Mouse (Mus musculus) left cerebral cortex, postnatal 10 days (tissue): ENCODE results near the gene Tacc3. TPM values are rescaled to one million over a fixed set of nuclear protein-coding genes. Genes with fewer than 3 reads are reported as not detected.

Source experiments
- DNase-seq, 2 experiments: peaks; one replicate each; pipeline ENCODE4 v3.0.0; 2021 to 2022; ENCODE audit warnings: low spot score in 2 of 2, mixed read lengths in 1 of 2; ENCODE audit errors: extremely low spot score in 1 of 2
- intact Hi-C: fragments of 180-260 bp; cut with DNase I; formaldehyde crosslinking; loops from one replicate; pipeline ENCODE4 v1.15.1; 2025
- total RNA-seq, 2 experiments: library from RNA; stranded (reverse); gene quantifications; 2 replicates each; pipeline ENCODE4 v1.2.3; 2021

Tacc3 gene
- total RNA-seq, 2 experiments from 2014 or later: 9.9 to 15.0 TPM

DNA sequence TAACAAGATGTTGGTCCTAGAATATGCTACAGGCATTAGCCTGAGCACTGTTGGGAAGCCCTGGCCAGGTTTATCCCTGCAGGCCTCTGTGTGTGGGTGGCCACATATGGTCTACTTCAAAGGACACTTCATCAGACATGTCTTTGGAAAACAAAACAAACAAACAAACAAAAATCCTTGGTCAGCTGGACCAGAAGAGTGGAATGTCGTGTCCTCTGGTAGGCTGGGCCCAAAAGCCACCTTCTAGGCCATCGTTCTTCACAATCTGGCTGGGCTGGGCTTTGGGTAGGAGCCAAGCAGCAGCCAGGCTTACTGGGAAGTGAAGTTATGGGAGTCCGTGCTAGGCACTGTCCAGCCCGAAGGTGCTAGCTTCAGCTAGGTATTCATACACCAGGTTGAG lies 49.2 kb downstream of the Tacc3 start:
- intact Hi-C loops: no loop called here
- peak in 1 of 2 experiments; percentile 53 for DNase-seq

DNA sequence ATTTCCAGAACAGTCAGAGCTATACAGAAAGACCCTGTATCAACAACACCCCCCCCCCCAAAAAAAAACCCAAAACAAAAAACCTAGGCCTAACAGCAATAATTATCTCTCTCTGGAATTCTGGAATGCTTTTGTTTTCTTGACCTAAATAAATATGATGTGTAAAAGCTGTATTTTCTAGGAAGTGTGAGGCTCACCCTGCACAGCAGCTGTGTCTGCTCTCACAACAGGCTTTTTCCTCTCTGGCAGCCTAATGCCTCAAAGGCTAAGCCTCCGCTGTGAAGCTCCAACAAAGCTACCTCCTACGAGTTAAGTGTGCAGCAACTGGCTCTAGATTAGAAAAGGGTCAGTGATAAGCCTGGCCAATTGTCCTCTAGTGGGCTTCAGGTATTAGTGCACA lies 51.1 kb downstream of the Tacc3 start:
- DNase-seq: no peak
- intact Hi-C loops: no loop called here

DNA sequence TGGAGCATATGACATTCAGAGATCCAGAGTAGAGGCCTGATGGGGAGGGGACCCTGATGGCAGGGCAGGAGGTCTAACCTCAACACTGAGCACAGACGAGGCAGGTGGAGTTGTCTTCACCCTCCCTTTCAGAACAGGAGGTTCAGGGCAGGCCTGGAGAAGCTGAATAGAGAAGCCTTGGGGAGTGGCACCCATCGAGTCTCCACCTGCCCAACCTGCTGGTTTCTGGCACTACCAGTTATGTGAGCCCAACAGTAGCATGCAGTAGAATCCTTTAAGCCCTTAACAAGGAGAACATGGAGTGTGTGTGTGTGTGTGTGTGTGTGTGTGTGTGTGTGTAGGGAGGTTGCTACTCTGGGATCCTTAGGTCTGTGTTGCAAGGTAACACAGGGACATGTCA lies 54.6 kb downstream of the Tacc3 start:
- intact Hi-C loops: no loop called here
- no peak for DNase-seq

DNA sequence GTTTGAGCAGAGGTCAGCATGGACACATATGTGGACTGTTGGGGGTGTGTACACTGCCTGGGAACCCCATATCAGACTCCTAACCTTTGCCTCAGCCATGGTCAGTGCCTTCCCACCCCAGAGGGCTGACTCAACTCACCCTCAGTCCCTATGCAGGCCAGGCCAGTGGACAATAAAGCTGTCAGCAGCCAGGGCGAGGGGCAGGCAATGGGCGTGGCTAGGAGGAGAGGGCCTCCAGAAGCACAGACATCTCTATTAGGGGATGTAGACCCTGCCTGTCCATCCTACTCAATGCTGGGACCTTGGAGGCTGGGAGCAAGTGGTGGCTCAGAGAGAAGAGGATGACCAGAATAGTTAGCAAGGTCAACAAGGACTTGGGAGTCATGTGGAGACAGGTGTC lies 57.3 kb downstream of the Tacc3 start:
- DNase-seq: no peak
- intact Hi-C loops: no loop called here

DNA sequence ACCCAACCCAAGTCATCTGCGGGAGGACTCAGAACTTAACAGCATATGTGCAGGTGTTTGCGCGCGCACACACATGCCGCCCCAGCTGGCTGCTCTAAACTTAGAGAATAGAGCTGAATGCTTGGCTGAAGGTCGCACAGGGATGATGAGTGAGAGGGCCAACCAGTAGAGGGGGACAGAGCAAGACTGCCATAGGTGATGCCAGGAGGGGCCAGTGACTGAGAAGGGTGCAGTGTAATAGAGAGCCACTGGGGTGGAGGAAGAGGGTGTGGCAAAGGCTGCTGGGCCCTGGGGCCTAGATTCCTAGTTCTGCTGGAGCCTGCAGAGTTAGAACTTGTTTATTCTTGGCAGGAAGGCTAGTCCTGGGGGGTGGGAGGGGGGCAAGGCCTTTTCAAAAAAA lies 58.5 kb downstream of the Tacc3 start:
- no peak for DNase-seq
- intact Hi-C loops: no loop called here

DNA sequence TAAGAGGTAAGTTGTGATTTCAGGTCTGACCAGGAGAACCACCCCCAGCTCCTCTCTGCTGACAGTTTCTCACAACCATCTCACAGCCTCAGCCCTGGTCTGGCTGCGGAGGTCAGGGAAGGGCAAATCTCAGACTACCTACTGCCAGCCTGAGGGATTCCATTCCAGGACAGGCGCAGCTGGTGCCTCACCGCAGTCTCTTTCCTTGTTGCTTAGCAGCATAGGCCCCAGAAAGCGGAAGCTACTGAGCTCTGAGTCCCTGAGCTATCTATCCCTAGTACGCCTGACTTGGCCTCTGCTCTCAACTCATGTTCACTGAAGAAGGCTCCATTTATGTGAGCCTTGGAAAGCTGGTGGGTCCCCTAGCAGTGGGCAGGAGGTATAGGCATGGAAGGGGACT lies 60.5 kb downstream of the Tacc3 start:
- intact Hi-C loops: no loop called here
- DNase-seq: no peak

DNA sequence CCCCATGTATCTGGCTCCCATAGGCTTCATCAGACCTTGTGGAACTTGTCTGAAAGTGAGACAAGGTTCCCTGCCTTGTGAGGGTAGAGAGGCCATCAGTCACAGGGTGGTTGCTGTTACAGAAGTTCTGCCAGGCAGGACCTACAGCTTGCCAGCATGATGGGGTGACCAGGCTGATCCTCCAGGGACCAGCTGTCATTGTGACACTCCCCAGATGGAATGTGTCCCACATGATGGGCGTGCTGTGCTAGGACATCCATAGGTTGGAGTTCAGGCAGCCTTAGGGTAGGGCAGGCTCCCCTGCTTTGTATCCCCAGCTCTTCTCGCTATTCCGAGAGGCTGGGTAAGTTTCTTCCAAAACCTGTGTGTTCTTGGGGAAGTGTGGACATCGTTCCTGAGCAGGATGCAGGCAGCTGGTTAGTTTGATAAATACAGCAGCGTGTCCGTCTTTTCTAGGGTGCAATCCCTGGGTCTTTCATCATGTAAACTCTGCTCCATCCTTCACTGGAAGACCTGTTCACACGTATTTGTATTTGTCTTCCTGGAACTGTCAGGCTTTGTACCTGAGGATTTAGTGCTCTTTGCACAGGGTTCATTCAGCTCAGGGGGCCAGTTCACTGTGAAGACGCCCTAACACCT lies 63.0 kb downstream of the Tacc3 start:
- no peak for DNase-seq
- intact Hi-C loops: no loop called here

DNA sequence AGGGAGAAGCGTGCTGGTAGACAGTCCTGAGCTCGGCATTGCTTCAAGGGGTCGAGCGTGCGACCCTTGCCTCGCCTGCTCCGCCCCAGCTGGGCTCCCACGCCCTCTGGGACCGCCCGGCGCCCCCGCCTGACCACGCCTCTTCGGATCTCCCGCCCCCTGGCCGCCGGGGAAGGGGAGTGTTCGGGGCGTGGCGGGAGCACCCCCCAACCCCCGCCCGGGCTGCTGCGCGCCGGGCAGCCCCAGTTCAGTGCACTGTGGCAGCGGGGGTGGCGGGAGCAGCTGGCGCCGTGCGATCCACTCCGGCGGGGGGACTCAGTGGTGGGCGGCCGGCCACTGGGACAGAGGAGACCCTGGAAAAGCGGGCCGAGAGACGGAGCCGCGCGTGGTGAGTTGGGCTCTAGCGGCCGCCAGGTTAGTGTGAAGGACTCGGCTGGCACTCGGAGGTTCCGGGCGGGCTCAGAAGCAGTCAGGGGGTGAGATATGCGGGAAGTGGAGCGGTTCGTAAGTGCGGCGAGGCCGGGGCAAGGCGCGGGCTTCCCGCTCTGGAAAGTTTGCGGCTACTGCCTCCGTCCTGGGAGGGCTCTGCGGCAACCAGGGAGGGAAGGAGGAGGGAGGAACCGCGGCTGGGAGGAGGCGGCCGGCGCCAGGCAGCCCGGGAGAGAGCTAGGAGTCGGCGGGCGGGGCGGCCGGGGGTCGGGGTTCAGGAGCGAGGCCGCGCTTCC lies 63.8 kb downstream of the Tacc3 start, which contains the start of gene Fgfr3:
Gene Fgfr3 (plus strand): TSS at position 134 of the 725 bp plus-strand sequence.
- peak in 1 of 2 experiments; percentile 73 for DNase-seq
- intact Hi-C loops: no loop called here

DNA sequence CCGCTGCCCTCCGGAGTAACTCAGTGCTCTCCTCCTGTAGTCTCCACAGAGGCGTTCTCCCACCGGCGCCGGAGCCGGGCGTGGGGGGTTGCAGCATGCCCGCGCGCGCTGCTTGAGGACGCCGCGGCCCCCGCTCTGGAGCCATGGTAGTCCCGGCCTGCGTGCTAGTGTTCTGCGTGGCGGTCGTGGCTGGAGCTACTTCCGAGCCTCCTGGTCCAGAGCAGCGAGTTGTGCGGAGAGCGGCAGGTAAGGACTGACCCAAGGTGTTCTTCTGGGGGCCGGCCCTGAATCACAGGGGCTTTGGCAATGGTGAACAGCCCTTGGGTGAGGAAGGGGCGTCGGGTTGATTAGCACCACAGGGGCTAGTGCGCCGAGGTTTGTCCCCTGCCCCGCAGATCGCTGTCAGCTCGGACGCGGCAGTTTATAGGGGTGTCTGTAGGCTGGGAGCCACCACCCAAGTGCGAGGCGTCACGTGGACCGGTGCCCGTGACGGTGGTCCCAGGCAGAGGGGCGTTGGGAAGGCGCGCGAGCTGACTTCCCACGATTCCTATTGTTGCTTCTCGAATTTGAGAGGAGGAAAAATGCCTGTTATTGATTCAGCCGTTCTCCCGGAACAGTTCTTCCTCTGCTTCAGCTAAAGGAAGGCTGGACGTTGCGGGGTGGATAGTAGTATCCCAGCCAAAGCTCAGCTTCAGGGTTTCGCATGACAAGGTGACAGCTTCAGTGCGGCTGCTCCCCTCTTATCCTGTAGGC lies 64.5 kb downstream of the Tacc3 start:
- intact Hi-C loops: no loop called here
- no peak for DNase-seq

DNA sequence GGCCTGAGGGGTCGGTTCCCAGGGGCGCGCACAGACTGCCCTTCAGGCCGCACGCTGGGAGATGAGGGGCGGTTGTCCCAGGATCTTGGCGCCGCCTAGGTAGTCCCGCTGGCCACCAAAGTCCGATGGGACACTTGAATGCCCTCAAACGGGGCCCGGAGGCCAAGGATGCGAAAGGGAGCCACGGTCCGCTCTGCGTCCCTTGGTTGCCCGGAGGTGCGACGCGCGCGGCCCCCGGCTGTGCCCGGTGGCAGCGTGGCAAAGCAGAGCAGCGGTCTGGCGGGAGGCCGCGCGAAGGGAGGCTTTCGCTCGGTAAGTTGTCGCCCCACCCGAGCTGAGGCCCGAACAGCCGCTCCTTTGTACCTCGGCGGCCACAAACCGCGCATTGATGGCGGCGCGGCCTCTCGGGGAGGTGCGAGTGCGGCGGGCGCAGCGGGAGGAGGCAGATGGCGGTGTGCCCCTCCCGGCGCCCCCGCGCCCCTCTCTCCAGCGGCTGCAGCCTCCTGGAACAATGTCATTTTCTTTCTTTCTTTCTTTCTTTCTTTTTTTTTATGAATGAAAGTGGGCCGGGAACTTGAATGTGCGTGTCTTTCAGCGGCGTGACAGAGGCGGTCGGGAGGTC lies 65.2 kb downstream of the Tacc3 start:
- intact Hi-C loops: no loop called here

DNA sequence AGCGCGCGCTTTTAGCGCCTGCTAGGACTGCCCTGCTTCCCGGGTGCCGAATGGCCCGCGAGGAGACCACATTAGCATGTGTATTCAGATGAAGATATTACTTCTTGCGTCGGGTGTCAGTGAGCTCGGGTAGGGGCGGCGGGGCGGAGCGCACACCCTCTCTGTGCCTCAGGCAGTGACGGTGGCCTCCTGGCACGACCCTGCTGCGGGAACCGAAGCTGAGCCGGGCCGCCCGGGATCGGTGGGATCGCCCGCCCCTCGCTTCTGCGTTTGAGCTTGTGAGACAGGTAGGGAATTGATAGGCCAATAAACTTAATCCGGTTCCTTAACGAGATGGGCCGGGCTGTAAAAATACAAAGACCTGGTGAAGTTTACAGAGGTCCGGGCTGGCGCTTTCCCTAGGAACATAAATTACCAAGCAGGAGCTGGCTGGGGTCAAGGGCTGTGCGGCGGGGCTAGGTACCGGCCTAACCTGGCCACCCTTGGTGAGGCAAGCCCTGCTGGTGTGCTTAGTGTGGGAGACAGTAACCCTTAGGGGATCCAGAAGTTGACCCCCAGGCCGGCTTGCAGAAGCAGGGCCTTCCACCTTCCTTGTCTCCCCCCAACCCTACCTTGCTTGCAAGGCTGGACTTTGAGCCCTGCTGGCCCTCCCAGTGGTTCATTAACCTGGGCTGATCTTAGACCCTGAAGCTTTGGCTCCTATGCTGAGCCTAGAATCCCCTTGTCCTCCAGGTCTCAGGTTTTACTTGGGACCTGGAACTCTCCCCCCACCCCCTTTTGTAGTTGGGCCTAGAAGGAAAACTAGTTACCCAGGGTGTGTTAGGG lies 65.9 kb downstream of the Tacc3 start:
- DNase-seq: no peak
- intact Hi-C loops: no loop called here

More for the DNA sequence above, 65.2 kb downstream of the Tacc3 start:
- DNase-seq: peak in 1 of 2 experiments; percentile 60

DNA sequence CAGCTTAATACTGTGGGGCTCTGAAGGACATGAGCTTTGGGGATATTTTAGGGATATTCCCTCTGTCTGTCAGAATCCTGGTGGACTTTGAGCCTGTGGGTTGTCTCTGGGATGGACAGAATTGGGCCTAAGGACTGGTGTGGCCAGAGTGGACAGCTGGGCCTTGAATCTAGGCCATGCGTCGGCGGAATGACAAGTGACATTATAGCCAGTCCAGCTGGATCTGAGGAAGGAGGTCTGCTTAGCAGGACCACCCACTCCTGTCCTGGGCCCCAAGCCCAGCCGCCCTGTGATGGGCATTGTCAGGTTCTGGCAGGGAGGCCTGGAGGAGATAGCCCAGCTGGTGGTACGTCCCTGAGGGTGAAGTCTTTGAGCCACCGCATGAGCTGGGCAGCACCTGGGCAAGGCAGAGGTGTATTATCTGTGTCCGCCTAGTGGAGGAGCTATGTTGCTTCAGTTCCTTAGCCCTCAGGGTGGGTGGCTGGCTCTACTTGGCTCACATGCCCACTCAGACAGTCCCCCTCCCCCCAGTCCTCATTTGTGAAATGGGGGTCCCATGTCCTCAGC lies 68.2 kb downstream of the Tacc3 start:
- DNase-seq: peak in 1 of 2 experiments; percentile 61
- intact Hi-C loops: no loop called here

DNA sequence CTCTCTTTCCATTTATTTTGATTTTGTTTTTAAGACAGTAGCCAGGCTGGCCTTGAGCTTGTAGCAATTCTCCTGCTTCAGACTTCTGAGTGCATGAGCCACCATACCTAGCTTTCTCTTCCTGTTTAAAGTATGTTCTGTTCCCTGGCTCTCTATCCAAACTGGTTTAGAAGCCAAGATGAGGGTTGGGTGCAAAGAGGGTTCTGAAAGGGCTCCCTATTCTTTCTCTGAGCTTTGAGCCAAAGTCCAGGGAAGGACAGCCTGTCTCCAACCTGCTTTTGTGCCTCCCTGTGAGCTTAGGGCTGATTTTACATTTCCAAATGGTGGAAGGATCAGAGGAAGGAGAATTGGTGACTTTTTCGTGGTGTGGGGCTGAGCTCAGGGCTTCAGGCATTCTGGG lies 69.0 kb downstream of the Tacc3 start:
- intact Hi-C loops: no loop called here
- no peak for DNase-seq

Other genes with a start within 250 kb of the Tacc3 start
- not detected for gene Nkx1-1, start 224.2 kb upstream of the Tacc3 start, total RNA-seq
- 10 to 100 TPM; 17.3 to 19.6 TPM for gene Fam53a, start 28.5 kb upstream of the Tacc3 start, total RNA-seq
- gene Gm9903, start 28.2 kb upstream of the Tacc3 start, total RNA-seq: under 1 TPM; 0.51 to 0.59 TPM
- gene Slbp, start 5.6 kb upstream of the Tacc3 start, total RNA-seq: 10 to 100 TPM; 26.5 to 28.9 TPM
- 10 to 100 TPM; 22.2 to 23.9 TPM for gene Tmem129, start 288 bp downstream of the Tacc3 start, total RNA-seq
- gene Fgfr3, start 63.5 kb downstream of the Tacc3 start, total RNA-seq: 100 to 1,000 TPM in 1 of 2 experiments, 10 to 100 TPM in 1; 71.3 to 109 TPM
- gene Letm1, start 124.7 kb downstream of the Tacc3 start, total RNA-seq: 100 to 1,000 TPM in 1 of 2 experiments, 10 to 100 TPM in 1; 99.6 to 113 TPM
- 100 to 1,000 TPM; 157 to 158 TPM for gene Nsd2, start 162.6 kb downstream of the Tacc3 start, total RNA-seq